21 mouse cellular contexts compared by ENCODE assay signal in genomic region chr8:128064211-128064610, GRCm38 (mm10).
"Had no signal": no experiment of that assay in that cellular context is flagged by ENCODE, and none has a peak within 500 bp of the region (broad histone marks: within the 10 kb centered on the region; RNA-seq: fewer than 3 reads in every experiment).

No protein-coding gene starts in this region.

- H3K9ac ChIP-seq: kidney, embryonic 15.5 days; limb, embryonic 13.5 days; liver, embryonic 12.5 days; liver, embryonic 15.5 days; lung, embryonic 15.5 days; midbrain, embryonic 12.5 days had no signal

- H3K4me2 ChIP-seq: kidney, embryonic 15.5 days; limb, embryonic 13.5 days; liver, embryonic 12.5 days; liver, embryonic 15.5 days; lung, embryonic 15.5 days; midbrain, embryonic 12.5 days had no signal

- H3K4me3 ChIP-seq: kidney, embryonic 15.5 days; limb, embryonic 10.5 days; limb, embryonic 13.5 days; liver, embryonic 12.5 days; liver, embryonic 15.5 days; lung, embryonic 15.5 days; midbrain, embryonic 12.5 days had no signal

- DNase-seq: kidney, adult 8-10 months; kidney, postnatal 10 days; kidney, postnatal 36 days; layer of hippocampus, postnatal 36 days; liver; lung, adult 18-20 months; lung, postnatal 10 days; lung, postnatal 4 days; right cerebral cortex, postnatal 4 days; thymus, adult 2 months; thymus, postnatal 14 days; thymus, postnatal 4 days had no signal

- H3K4me1 ChIP-seq: kidney, embryonic 15.5 days; limb, embryonic 13.5 days; liver, embryonic 12.5 days; liver, embryonic 15.5 days; lung, embryonic 15.5 days; midbrain, embryonic 12.5 days had no signal

- H3K27ac ChIP-seq: kidney, embryonic 15.5 days; limb, embryonic 10.5 days; limb, embryonic 13.5 days; liver, embryonic 12.5 days; liver, embryonic 15.5 days; lung, embryonic 15.5 days; midbrain, embryonic 12.5 days; stomach, postnatal 0 days had no signal

- H3K9me3 ChIP-seq: kidney, embryonic 15.5 days; limb, embryonic 10.5 days; limb, embryonic 13.5 days; liver, embryonic 12.5 days; liver, embryonic 15.5 days; lung, embryonic 15.5 days; midbrain, embryonic 12.5 days had no signal

- ATAC-seq: liver, embryonic 12.5 days; midbrain, embryonic 16.5 days had no signal

- H3K27me3 ChIP-seq: kidney, embryonic 15.5 days; limb, embryonic 13.5 days; liver, embryonic 12.5 days; liver, embryonic 15.5 days; lung, embryonic 15.5 days; midbrain, embryonic 12.5 days had no signal

- H3K36me3 ChIP-seq: kidney, embryonic 15.5 days; limb, embryonic 10.5 days; limb, embryonic 13.5 days; liver, embryonic 12.5 days; liver, embryonic 15.5 days; lung, embryonic 15.5 days; midbrain, embryonic 12.5 days had no signal
